Mouse (Mus musculus) limb, embryonic 15.5 days (tissue): ENCODE data around the gene Aco2. TPM values are rescaled to one million over a fixed set of nuclear protein-coding genes. Genes with fewer than 3 reads are reported as not detected.
A peak's percentile ranks its signal among the peaks of the same experiment; 100 is the strongest.

Experiments
- ATAC-seq: fragments of 200-750 bp; cut with Nextera tagmentation; 2 replicates; pipeline ENCODE4 v1.8.0; 2017; ENCODE audit warnings: low read depth, moderate TSS enrichment; ENCODE audit not compliant: insufficient number of reproducible peaks, low FRiP score, low TSS enrichment
- H3K27ac ChIP-seq: fragments of 300-500 bp; sonication (generic); 2 replicates; pipeline ENCODE4 v1.5.1; 2015; ENCODE audit warnings: moderate library complexity, mild to moderate bottlenecking, inconsistent platforms
- H3K27me3 ChIP-seq: fragments of 300-500 bp; sonication (generic); 2 replicates; pipeline ENCODE4 v1.6.1; 2015; ENCODE audit warnings: inconsistent platforms
- H3K36me3 ChIP-seq: fragments of 300-500 bp; sonication (generic); 2 replicates; pipeline ENCODE4 v1.6.1; 2015; ENCODE audit warnings: inconsistent platforms
- H3K4me1 ChIP-seq: fragments of 300-500 bp; sonication (generic); 2 replicates; pipeline ENCODE4 v1.6.1; 2015; ENCODE audit warnings: inconsistent platforms
- H3K4me2 ChIP-seq: fragments of 300-500 bp; sonication (generic); 2 replicates; pipeline ENCODE4 v1.6.1; 2015; ENCODE audit warnings: mild to moderate bottlenecking, inconsistent platforms
- H3K4me3 ChIP-seq: fragments of 300-500 bp; sonication (generic); 2 replicates; pipeline ENCODE4 v1.5.1; 2015; ENCODE audit warnings: mild to moderate bottlenecking, inconsistent platforms
- H3K9ac ChIP-seq: fragments of 300-500 bp; sonication (generic); 2 replicates; pipeline ENCODE4 v1.6.1; 2015; ENCODE audit warnings: inconsistent platforms
- H3K9me3 ChIP-seq: fragments of 300-500 bp; sonication (generic); 2 replicates; pipeline ENCODE4 v1.6.1; 2016; ENCODE audit warnings: inconsistent platforms
- WGBS: fragments of 180-500 bp; shearing (Covaris S2); methylation state at CpG from one replicate; pipeline ENCODE4 v1.1.7; 2015; 5-methylcytosine and 5-hydroxymethylcytosine counted together
- polyA plus RNA-seq: library from polyadenylated mRNA; unstranded; fragments of >200 nt; fragmentation: Nextera tagmentation; extraction: Ambion mirVana; gene quantifications from 2 replicates; pipeline ENCODE4 v1.2.1, GENCODE M21; 2015

Aco2 gene
- polyA plus RNA-seq, 1 experiment from 2014 or later = 144 TPM

GRCm38 (mm10) chr15:81858517-81859329, 13.4 kb upstream of the Aco2 start, which contains the start of gene Tob2:
Gene Tob2, minus strand, starts transcription at chr15:81858796.
- peaks cover 9% of the 10 kb centered on the region for H3K36me3 ChIP-seq
- peak within 1 kb of the TSS; percentile 93 for H3K9ac ChIP-seq
- H3K27me3 ChIP-seq = no peaks in the 10 kb centered on the region
- WGBS = 0% methylated on average over 44 of the region's 44 CpGs
- H3K4me1 ChIP-seq = peaks cover 21% of the 10 kb centered on the region
- peak within 1 kb of the TSS; percentile 95 for H3K27ac ChIP-seq
- ATAC-seq = peak; percentile 7; the same call in 1 of the 2 replicates
- H3K4me3 ChIP-seq = peak within 1 kb of the TSS; percentile 91
- H3K4me2 ChIP-seq = peak within 1 kb of the TSS; percentile 84
- H3K9me3 ChIP-seq = no peaks in the 10 kb centered on the region

- peak overlapping the region; percentile 95 for H3K27ac ChIP-seq
- H3K4me1 ChIP-seq = peaks cover 20% of the 10 kb centered on the region
- no peaks in the 10 kb centered on the region for H3K27me3 ChIP-seq
- H3K9me3 ChIP-seq = no peaks in the 10 kb centered on the region
- under 1% methylated on average over 39 of the region's 39 CpGs for WGBS
- ATAC-seq = peak; percentile 86
- H3K36me3 ChIP-seq = peaks cover 11% of the 10 kb centered on the region
- H3K4me3 ChIP-seq = peak overlapping the region; percentile 91
- H3K9ac ChIP-seq = peak overlapping the region; percentile 93
- peak overlapping the region; percentile 84 for H3K4me2 ChIP-seq
Measured at GRCm38 (mm10) chr15:81859330-81860255, 12.5 kb upstream of the Aco2 start.

- Histone ChIP-seq H3K4me3 (peak overlapping the region; percentile 91), H3K4me2 (peak overlapping the region; percentile 27; the same call in 1 of the 2 replicates), H3K9ac (no peak overlapping the region), H3K27ac (peak overlapping the region; percentile 95), H3K36me3 (peaks cover 18% of the 10 kb centered on the region), H3K9me3 (no peaks in the 10 kb centered on the region), H3K27me3 (no peaks in the 10 kb centered on the region), H3K4me1 (peaks cover 13% of the 10 kb centered on the region)
- no peak for ATAC-seq
- WGBS = 32% methylated on average over 8 of the region's 8 CpGs
Measured at GRCm38 (mm10) chr15:81860471-81861135, 11.5 kb upstream of the Aco2 start.

- whole genome bisulfite sequencing = 87% methylated on average over 7 of the region's 7 CpGs
- no peaks in the 10 kb centered on the region for H3K9me3 ChIP-seq
- H3K4me1 ChIP-seq = 0 out of 2 replicates have a peak, but pooled peaks cover 5% of the 10 kb centered on the region
- no peak overlapping the region for H3K27ac ChIP-seq
- H3K9ac ChIP-seq = no peak overlapping the region
- no peaks in the 10 kb centered on the region for H3K27me3 ChIP-seq
- no peak for ATAC-seq
- H3K4me3 ChIP-seq = no peak overlapping the region
- H3K36me3 ChIP-seq = peaks cover 55% of the 10 kb centered on the region
- no peak overlapping the region for H3K4me2 ChIP-seq
Measured at GRCm38 (mm10) chr15:81864238-81864637, 7.9 kb upstream of the Aco2 start.

- Histone ChIP-seq H3K4me2 (no peak overlapping the region), H3K9me3 (no peaks in the 10 kb centered on the region), H3K4me3 (no peak overlapping the region), H3K27ac (no peak overlapping the region), H3K36me3 (peaks cover 58% of the 10 kb centered on the region), H3K27me3 (no peaks in the 10 kb centered on the region), H3K9ac (no peak overlapping the region), H3K4me1 (peaks cover 12% of the 10 kb centered on the region)
- WGBS = 97% methylated on average over 5 of the region's 5 CpGs
- ATAC-seq = no peak
Measured at GRCm38 (mm10) chr15:81869985-81870384, 2.1 kb upstream of the Aco2 start.

- WGBS = under 1% methylated on average over 30 of the region's 30 CpGs
- H3K4me3 ChIP-seq = peak within 1 kb of the TSS; percentile 100
- H3K9me3 ChIP-seq = no peaks in the 10 kb centered on the region
- peak within 1 kb of the TSS; percentile 81 for H3K4me2 ChIP-seq
- no peaks in the 10 kb centered on the region for H3K27me3 ChIP-seq
- peaks cover 40% of the 10 kb centered on the region for H3K36me3 ChIP-seq
- peaks cover 12% of the 10 kb centered on the region for H3K4me1 ChIP-seq
- ATAC-seq = peak; percentile 91
- peak within 1 kb of the TSS; percentile 99 for H3K27ac ChIP-seq
- H3K9ac ChIP-seq = peak within 1 kb of the TSS; percentile 95
Measured at GRCm38 (mm10) chr15:81871604-81872261, 376 bp upstream of the Aco2 start, which contains the start of gene Phf5a. Gene Phf5a, minus strand, starts transcription at chr15:81871911.

- no peak for ATAC-seq
- no peaks in the 10 kb centered on the region for H3K27me3 ChIP-seq
Measured at GRCm38 (mm10) chr15:81879531-81880401, 7.7 kb downstream of the Aco2 start.

GRCm38 (mm10) chr15:81882348-81882747, 10.2 kb downstream of the Aco2 start:
- no peak for ATAC-seq
- no peak overlapping the region for H3K9ac ChIP-seq
- no peaks in the 10 kb centered on the region for H3K27me3 ChIP-seq
- 86% methylated on average over 3 of the region's 3 CpGs for WGBS
- no peaks in the 10 kb centered on the region for H3K4me1 ChIP-seq
- H3K9me3 ChIP-seq = no peaks in the 10 kb centered on the region
- peaks cover 20% of the 10 kb centered on the region for H3K36me3 ChIP-seq
- H3K27ac ChIP-seq = no peak overlapping the region
- H3K4me3 ChIP-seq = no peak overlapping the region
- no peak overlapping the region for H3K4me2 ChIP-seq

More at GRCm38 (mm10) chr15:81879531-81880401, 7.7 kb downstream of the Aco2 start:
- H3K9me3 ChIP-seq = no peaks in the 10 kb centered on the region
- no peaks in the 10 kb centered on the region for H3K4me1 ChIP-seq
- H3K4me2 ChIP-seq = no peak overlapping the region
- no peak overlapping the region for H3K9ac ChIP-seq
- no peak overlapping the region for H3K27ac ChIP-seq
- H3K36me3 ChIP-seq = peaks cover 11% of the 10 kb centered on the region
- no peak overlapping the region for H3K4me3 ChIP-seq
- 79% methylated on average over 5 of the region's 5 CpGs for WGBS

- H3K27me3 ChIP-seq = no peaks in the 10 kb centered on the region
- WGBS = 86% methylated on average over 3 of the region's 3 CpGs
- H3K9ac ChIP-seq = no peak overlapping the region
- peaks cover 47% of the 10 kb centered on the region for H3K36me3 ChIP-seq
- H3K9me3 ChIP-seq = no peaks in the 10 kb centered on the region
- no peak overlapping the region for H3K4me2 ChIP-seq
- H3K4me1 ChIP-seq = no peaks in the 10 kb centered on the region
- H3K27ac ChIP-seq = no peak overlapping the region
- no peak for ATAC-seq
- H3K4me3 ChIP-seq = no peak overlapping the region
Measured at GRCm38 (mm10) chr15:81885418-81885934, 13.4 kb downstream of the Aco2 start.

- no peak for ATAC-seq
- H3K27me3 ChIP-seq = no peaks in the 10 kb centered on the region
- WGBS = 94% methylated on average over 6 of the region's 6 CpGs
- no peak overlapping the region for H3K9ac ChIP-seq
- no peak overlapping the region for H3K4me3 ChIP-seq
- H3K9me3 ChIP-seq = no peaks in the 10 kb centered on the region
- no peak overlapping the region for H3K4me2 ChIP-seq
- peaks cover 59% of the 10 kb centered on the region for H3K36me3 ChIP-seq
- H3K27ac ChIP-seq = no peak overlapping the region
- no peaks in the 10 kb centered on the region for H3K4me1 ChIP-seq
Measured at GRCm38 (mm10) chr15:81886795-81887550, 14.9 kb downstream of the Aco2 start.
